Mouse (Mus musculus): ENCODE measurements around the gene Shroom3. TPM values are rescaled to one million over a fixed set of nuclear protein-coding genes. Genes with fewer than 3 reads are reported as not detected.

The Shroom3 gene
- polyA plus RNA-seq, 1 experiment: 1.3 TPM

DNA sequence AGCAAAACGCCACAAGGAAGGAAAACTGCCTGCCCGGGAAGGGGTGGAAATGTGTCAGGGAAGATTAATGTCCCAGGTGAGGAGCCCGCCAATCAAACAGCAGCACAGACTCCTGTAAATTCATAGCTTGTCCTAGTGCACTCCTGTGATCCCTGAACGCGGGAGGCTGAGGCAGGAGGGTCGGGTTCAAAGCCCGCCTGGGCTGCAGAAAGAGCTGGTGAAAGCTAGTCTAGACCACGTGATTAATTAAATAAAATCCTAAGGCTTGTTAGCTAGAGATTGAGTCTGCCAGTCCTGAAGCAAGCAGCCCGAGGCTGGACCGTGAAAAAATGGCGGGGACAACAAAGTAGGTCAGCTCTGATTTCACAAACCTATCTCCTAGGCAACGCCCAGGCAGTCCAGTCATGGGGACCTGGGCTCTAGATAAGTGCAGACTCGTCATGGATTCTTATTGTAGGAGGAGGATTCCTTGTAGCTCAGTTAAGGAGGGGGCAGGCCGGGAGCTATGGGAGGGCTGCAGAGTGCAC, 322.6 kb downstream of the Shroom3 start:
- H3K4me3 ChIP-seq (replicated peaks; ENCODE audit: control insufficient read depth, low read depth, low read length): no peak overlapping the region
- WGBS: 47% methylated on average over 14 of the region's 14 CpGs
- H3K4me1 ChIP-seq (ENCODE audit: control insufficient read depth, insufficient read depth, low read length): no peaks in the 10 kb centered on the region; the same call in 1 of the 2 replicates
- no peak overlapping the region for H3K27ac ChIP-seq (ENCODE audit: control insufficient read depth, insufficient read depth, low read depth, low read length, poor library complexity)
- TF ChIP-seq CTCF (IDR thresholded peaks at IDR 0.05; ENCODE audit: control insufficient read depth, insufficient read depth, low read length) (no peak), POLR2A (IDR thresholded peaks at IDR 0.05; ENCODE audit: borderline replicate concordance, control insufficient read depth, low read depth, low read length) (no peak)

DNA sequence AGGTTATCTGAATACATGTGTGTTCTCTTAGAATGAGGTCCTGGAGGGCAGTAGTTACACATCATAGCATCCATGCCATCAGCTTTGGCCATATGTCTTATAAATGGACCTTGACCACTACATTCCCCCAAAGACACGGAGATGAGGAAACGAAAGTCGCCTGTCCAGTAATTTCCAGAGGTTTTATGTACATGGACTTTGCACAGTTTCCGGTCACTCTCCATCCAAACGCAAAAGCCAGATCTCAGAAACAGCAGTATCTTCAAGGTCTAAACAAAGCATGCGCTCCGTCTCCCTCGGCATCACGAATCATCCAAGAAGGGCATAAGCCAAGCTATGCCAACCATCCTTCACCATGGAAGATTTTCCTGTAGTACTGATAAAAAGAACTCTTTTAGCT, 325.0 kb downstream of the Shroom3 start:
- H3K4me1 ChIP-seq (ENCODE audit: control insufficient read depth, insufficient read depth, low read length): no peaks in the 10 kb centered on the region
- no peak overlapping the region for H3K27ac ChIP-seq (ENCODE audit: control insufficient read depth, insufficient read depth, low read depth, low read length, poor library complexity)
- TF ChIP-seq CTCF (IDR thresholded peaks at IDR 0.05; ENCODE audit: control insufficient read depth, insufficient read depth, low read length) (no peak), POLR2A (IDR thresholded peaks at IDR 0.05; ENCODE audit: borderline replicate concordance, control insufficient read depth, low read depth, low read length) (no peak)
- WGBS: 88% methylated on average over 9 of the region's 9 CpGs
- H3K4me3 ChIP-seq (replicated peaks; ENCODE audit: control insufficient read depth, low read depth, low read length): no peak overlapping the region

Other genes starting within 250 kb of the Shroom3 start
- 7.8 and 19.4 TPM in 2 replicates for gene Nup54, start 248.2 kb upstream of the Shroom3 start, polyA plus RNA-seq (2011; ENCODE audit: insufficient read depth, insufficient read length, low replicate concordance, missing spikeins)
- 6.8 and 16.7 TPM in 2 replicates for gene Scarb2, start 176.6 kb upstream of the Shroom3 start, polyA plus RNA-seq (2011; ENCODE audit: insufficient read depth, insufficient read length, low replicate concordance, missing spikeins)
- gene Fam47e, start 128.4 kb upstream of the Shroom3 start, polyA plus RNA-seq (2011; ENCODE audit: insufficient read depth, insufficient read length, low replicate concordance, missing spikeins): not detected in 2 replicates
- gene Stbd1, start 80.4 kb upstream of the Shroom3 start, polyA plus RNA-seq (2011; ENCODE audit: insufficient read depth, insufficient read length, low replicate concordance, missing spikeins): 2.0 TPM in 1 of 2 replicates, not detected in the other
- 0.27 TPM in 1 of 2 replicates, not detected in the other for gene Ccdc158, start 8.2 kb upstream of the Shroom3 start, polyA plus RNA-seq (2011; ENCODE audit: insufficient read depth, insufficient read length, low replicate concordance, missing spikeins)

Measured in bone marrow, adult 2 months (tissue).